Mouse (Mus musculus): ENCODE measurements around the gene Lsm10.

DNA sequence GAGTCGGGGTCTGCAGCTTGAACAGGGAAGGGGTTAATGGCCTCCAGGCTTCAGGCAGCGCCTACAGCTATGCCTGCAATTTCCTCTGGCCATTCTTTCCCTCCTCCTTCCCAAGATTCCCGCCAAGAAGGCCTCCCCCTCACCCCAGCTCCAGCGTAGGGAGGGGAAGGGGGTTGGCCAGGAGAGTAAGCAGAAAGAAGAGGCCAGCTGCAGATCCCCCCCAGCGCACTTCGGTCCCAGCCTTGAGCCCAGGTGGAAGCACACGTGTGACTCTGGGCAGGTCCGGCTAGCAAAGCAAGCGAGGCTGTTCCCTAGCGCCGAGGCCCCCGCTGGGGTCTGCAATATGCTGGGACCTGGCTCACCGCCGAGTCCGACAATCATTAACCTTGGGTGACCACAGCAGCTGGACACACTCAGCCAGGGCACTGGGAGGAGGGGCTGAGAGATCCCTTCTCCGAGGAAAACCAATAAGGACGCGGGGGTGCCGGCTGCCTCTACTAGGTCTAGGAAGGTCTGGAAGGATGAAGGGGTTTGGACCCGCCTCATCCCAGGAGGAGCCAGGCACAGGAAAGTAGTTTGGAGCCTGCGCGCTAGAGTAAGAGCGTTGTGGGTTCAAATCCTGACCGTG, 51.2 kb downstream of the Lsm10 start, which contains the start of gene Eva1b:
- TF ChIP-seq CTCF (IDR thresholded peaks at IDR 0.05; ENCODE audit: low read depth) (no peak), EP300 (optimal IDR thresholded peaks at IDR 0.05) (no peak)

Measured in stomach, postnatal 0 days (tissue).